In genomic region chr7:83477661-83478121, GRCm38 (mm10) we compare ENCODE assay signal across 8 mouse cellular contexts.
DNase-seq lines count a peak whose midpoint lies in the region; ATAC-seq and TF ChIP-seq lines count a peak whose summit lies in the region.

No protein-coding gene starts in this region.

- no peak for TF ChIP-seq EP300 in heart, postnatal 0 days (IDR thresholded peaks at IDR 0.05; ENCODE audit: low read depth)

- no peak overlapping the region for H3K4me3 ChIP-seq in heart, postnatal 0 days (ENCODE audit: low read depth, low read length)
- no peak overlapping the region for H3K4me3 ChIP-seq in intestine, embryonic 15.5 days (replicated peaks)
- H3K4me3 ChIP-seq in lung, adult 2 months (replicated peaks; ENCODE audit: extremely low read depth, low read depth, low read length), result no peak overlapping the region

- H3K4me1 ChIP-seq in heart, postnatal 0 days (ENCODE audit: control insufficient read depth, insufficient read depth), result peaks cover 5% of the 10 kb centered on the region
- peaks cover 19% of the 10 kb centered on the region for H3K4me1 ChIP-seq in intestine, embryonic 15.5 days (replicated peaks)
- no peaks in the 10 kb centered on the region for H3K4me1 ChIP-seq in lung, adult 2 months (ENCODE audit: control insufficient read depth, insufficient read depth, low read length)

- intact Hi-C loops in heart, postnatal 25 days (cut with DNase I), result no loop called here
- intact Hi-C loops in gastrocnemius, postnatal 14 days (cut with DNase I; ENCODE audit: low total_unique reads), result no loop called here

- H3K9me3 ChIP-seq in heart, postnatal 0 days (replicated peaks; ENCODE audit: control insufficient read depth, low read length), result no peaks in the 10 kb centered on the region
- no peaks in the 10 kb centered on the region for H3K9me3 ChIP-seq in intestine, embryonic 15.5 days

- TF ChIP-seq POLR2A in lung, adult 2 months (IDR thresholded peaks at IDR 0.05; ENCODE audit: borderline replicate concordance, extremely low read depth, low read depth, low read length), result no peak

- H3K27me3 ChIP-seq in heart, postnatal 0 days (ENCODE audit: control insufficient read depth, insufficient read depth, low read length), result no peaks in the 10 kb centered on the region
- H3K27me3 ChIP-seq in intestine, embryonic 15.5 days (replicated peaks), result no peaks in the 10 kb centered on the region

- H3K36me3 ChIP-seq in heart, postnatal 0 days (replicated peaks; ENCODE audit: control insufficient read depth, insufficient read depth, low read length), result no peaks in the 10 kb centered on the region
- no peaks in the 10 kb centered on the region for H3K36me3 ChIP-seq in intestine, embryonic 15.5 days

- TF ChIP-seq CTCF in heart, postnatal 0 days (IDR thresholded peaks at IDR 0.05; ENCODE audit: low read depth), result no peak
- no peak for TF ChIP-seq CTCF in lung, adult 2 months (IDR thresholded peaks at IDR 0.05; ENCODE audit: insufficient read depth, low read length)

- 18% methylated on average over 7 of the region's 7 CpGs for WGBS in heart, postnatal 0 days
- 36% methylated on average over 7 of the region's 7 CpGs for WGBS in intestine, embryonic 15.5 days
- 38% methylated on average over 7 of the region's 7 CpGs for WGBS in lung, adult 2 months

- H3K9ac ChIP-seq in heart, postnatal 0 days (replicated peaks; ENCODE audit: low read depth, low read length), result no peak overlapping the region
- H3K9ac ChIP-seq in intestine, embryonic 15.5 days, result no peak overlapping the region

- peak overlapping the region; percentile 28; the same call in 1 of the 2 replicates for H3K4me2 ChIP-seq in heart, postnatal 0 days (ENCODE audit: low read depth, low read length)
- H3K4me2 ChIP-seq in intestine, embryonic 15.5 days (replicated peaks), result no peak overlapping the region; the same call in 1 of the 2 replicates

- no peak for ATAC-seq in heart, postnatal 0 days (ENCODE audit: insufficient read depth, low read depth)
- ATAC-seq in intestine, embryonic 15.5 days, result peak; percentile 58

- DNase-seq in heart, postnatal 0 days (ENCODE audit: low spot score), result no peak
- no peak for DNase-seq in heart, postnatal 25 days (ENCODE audit: low spot score)
- peak; percentile 79 for DNase-seq in Muller cell, postnatal 12 days (ENCODE audit: inconsistent ontology term)
- DNase-seq in cerebellum, adult 9-11 months, result peak; percentile 52
- DNase-seq in liver, result no peak
- no peak for DNase-seq in gastrocnemius, postnatal 14 days
- DNase-seq in lung, adult 2 months, result no peak

- no peak overlapping the region for H3K27ac ChIP-seq in heart, postnatal 0 days (ENCODE audit: low read depth)
- peak overlapping the region; percentile 67 for H3K27ac ChIP-seq in intestine, embryonic 15.5 days

Comparison
In these comparisons a context has a peak if more than half of its experiments do, and no peak if none do; other contexts are left out.
1. DNase-seq: peak in Muller cell, postnatal 12 days (single experiment) and cerebellum, adult 9-11 months (single experiment); none in heart, postnatal 0 days (single experiment), heart, postnatal 25 days (single experiment), liver (single experiment), gastrocnemius, postnatal 14 days (single experiment) and lung, adult 2 months (single experiment).